Mouse (Mus musculus): ENCODE measurements around the gene Pias3.
"Not testable (repeated sequence)": the region's sequence is repeated elsewhere in the genome, so short reads cannot be mapped to it uniquely, and the experiment has no call there.

Pias3 gene

GRCm38 (mm10) chr3:96696198-96696765 lies at the start of gene Pias3:
Gene Pias3, plus strand, starts transcription at chr3:96696384.
- peak; percentile 45 for DNase-seq

GRCm38 (mm10) chr3:96647365-96647764 lies 48.8 kb upstream of the Pias3 start:
- no peak for DNase-seq

GRCm38 (mm10) chr3:96660901-96661300 lies 35.3 kb upstream of the Pias3 start:
- DNase-seq, result no peak

GRCm38 (mm10) chr3:96662731-96663316 lies 33.4 kb upstream of the Pias3 start:
- DNase-seq, result no peak

GRCm38 (mm10) chr3:96663432-96664239 lies 32.5 kb upstream of the Pias3 start:
- peak; percentile 92 for DNase-seq

- DNase-seq, result not testable (repeated sequence)
Measured at GRCm38 (mm10) chr3:96665732-96666363, 30.3 kb upstream of the Pias3 start.

- DNase-seq, result no peak
Measured at GRCm38 (mm10) chr3:96666916-96667315, 29.3 kb upstream of the Pias3 start.

- DNase-seq, result no peak
Measured at GRCm38 (mm10) chr3:96667316-96667715, 28.9 kb upstream of the Pias3 start.

GRCm38 (mm10) chr3:96668424-96669067 lies 27.6 kb upstream of the Pias3 start:
- DNase-seq, result no peak

GRCm38 (mm10) chr3:96669727-96670468 lies 26.3 kb upstream of the Pias3 start, which contains the start of gene Ankrd35:
Gene Ankrd35, plus strand, starts transcription at chr3:96670131.
- DNase-seq, result peak; percentile 62

GRCm38 (mm10) chr3:96671519-96671918 lies 24.7 kb upstream of the Pias3 start:
- no peak for DNase-seq

GRCm38 (mm10) chr3:96673514-96673913 lies 22.7 kb upstream of the Pias3 start:
- no peak for DNase-seq

- no peak for DNase-seq
Measured at GRCm38 (mm10) chr3:96674442-96674841, 21.7 kb upstream of the Pias3 start.

GRCm38 (mm10) chr3:96675171-96675570 lies 21.0 kb upstream of the Pias3 start:
- DNase-seq, result no peak

- DNase-seq, result no peak
Measured at GRCm38 (mm10) chr3:96675690-96676089, 20.5 kb upstream of the Pias3 start.

- DNase-seq, result no peak
Measured at GRCm38 (mm10) chr3:96678456-96678855, 17.7 kb upstream of the Pias3 start.

GRCm38 (mm10) chr3:96679159-96679674 lies 17.0 kb upstream of the Pias3 start:
- DNase-seq, result no peak

- no peak for DNase-seq
Measured at GRCm38 (mm10) chr3:96680269-96680956, 15.8 kb upstream of the Pias3 start.

GRCm38 (mm10) chr3:96683496-96683895 lies 12.7 kb upstream of the Pias3 start:
- no peak for DNase-seq

GRCm38 (mm10) chr3:96684151-96684821 lies 11.9 kb upstream of the Pias3 start:
- no peak for DNase-seq

GRCm38 (mm10) chr3:96684822-96685156 lies 11.4 kb upstream of the Pias3 start:
- no peak for DNase-seq

Data from right cerebral cortex, postnatal 4 days (tissue).